9 mouse cellular contexts compared by ENCODE assay signal in the genomic region with DNA sequence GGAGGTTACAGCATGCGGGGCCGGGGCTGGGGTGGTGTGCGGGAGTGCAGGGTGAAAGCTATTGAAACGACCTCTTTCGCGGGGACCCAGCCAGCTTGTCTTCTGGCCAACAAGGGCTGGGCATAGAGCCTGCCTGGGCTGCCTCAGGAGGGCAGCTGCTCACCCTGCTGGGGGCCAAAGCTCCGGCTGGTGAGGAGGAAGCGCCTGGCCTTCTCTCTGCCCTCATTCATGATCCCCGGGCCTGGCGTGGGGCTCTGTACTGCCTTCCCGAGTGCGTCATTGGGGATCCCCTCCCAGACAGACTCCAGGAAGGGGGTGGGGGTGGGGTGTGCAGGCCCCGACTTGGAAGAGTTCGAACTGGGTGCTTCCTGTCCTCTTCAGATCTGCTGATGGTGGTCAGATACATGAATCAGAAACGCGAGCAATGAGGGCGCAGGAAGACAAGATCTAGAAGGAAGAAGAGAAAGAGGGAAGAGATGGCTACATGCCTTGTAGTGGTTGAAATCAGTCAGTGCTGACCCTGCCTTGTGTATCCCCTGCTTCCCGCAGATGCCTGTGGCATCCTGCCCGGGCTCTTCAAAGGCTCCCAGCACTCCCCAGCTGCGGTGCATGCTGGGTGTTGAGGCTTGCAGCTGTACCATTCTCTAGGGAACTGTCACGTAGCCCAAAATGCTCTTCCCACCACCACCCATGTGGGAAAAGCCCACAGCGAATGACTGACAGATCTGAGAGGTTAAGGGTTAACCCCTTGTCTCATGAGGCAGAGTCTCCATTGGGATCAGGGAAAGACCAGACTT. TPM values are rescaled to one million over a fixed set of nuclear protein-coding genes. Genes with fewer than 3 reads are reported as not detected.
DNase-seq lines count a peak whose midpoint lies in the region; ATAC-seq lines count a peak whose summit lies in the region.
"Had no signal": no experiment of that assay in that cellular context is flagged by ENCODE, and none has a peak within 500 bp of the region (broad histone marks: within the 10 kb centered on the region; RNA-seq: fewer than 3 reads in every experiment).

No protein-coding gene starts in this region.

- no peak overlapping the region for H3K4me3 ChIP-seq in hindbrain, embryonic 12.5 days
- no peak overlapping the region for H3K4me3 ChIP-seq in hindbrain, embryonic 10.5 days
- H3K4me3 ChIP-seq in forebrain, embryonic 15.5 days: no peak overlapping the region
- H3K4me3 ChIP-seq in intestine, embryonic 16.5 days (ENCODE audit: low read length): no peak overlapping the region

- no peaks in the 10 kb centered on the region for H3K36me3 ChIP-seq in hindbrain, embryonic 12.5 days
- no peaks in the 10 kb centered on the region for H3K36me3 ChIP-seq in hindbrain, embryonic 10.5 days
- no peaks in the 10 kb centered on the region for H3K36me3 ChIP-seq in forebrain, embryonic 15.5 days
- no peaks in the 10 kb centered on the region for H3K36me3 ChIP-seq in intestine, embryonic 16.5 days (ENCODE audit: control insufficient read depth, insufficient read depth, low read length)

- H3K4me1 ChIP-seq in hindbrain, embryonic 12.5 days: peaks cover 8% of the 10 kb centered on the region
- peaks cover 15% of the 10 kb centered on the region for H3K4me1 ChIP-seq in hindbrain, embryonic 10.5 days (replicated peaks)
- H3K4me1 ChIP-seq in forebrain, embryonic 15.5 days: peaks cover 12% of the 10 kb centered on the region
- no peaks in the 10 kb centered on the region; the same call in 1 of the 2 replicates for H3K4me1 ChIP-seq in intestine, embryonic 16.5 days (ENCODE audit: control insufficient read depth, insufficient read depth, low read length)

- no peak overlapping the region for H3K27ac ChIP-seq in hindbrain, embryonic 12.5 days
- H3K27ac ChIP-seq in hindbrain, embryonic 10.5 days: no peak overlapping the region
- peak overlapping the region; percentile 44; the same call in 1 of the 2 replicates for H3K27ac ChIP-seq in forebrain, embryonic 15.5 days (replicated peaks)
- no peak overlapping the region for H3K27ac ChIP-seq in intestine, embryonic 16.5 days (ENCODE audit: low read length)

- no peak for DNase-seq in hindbrain, embryonic 10.5 days (ENCODE audit: low spot score)
- peak; percentile 46 for DNase-seq in NIH3T3 (ENCODE audit: low read depth)
- peak; percentile 39 for DNase-seq in right cerebral cortex, postnatal 14 days
- no peak for DNase-seq in spleen, adult 12 weeks (ENCODE audit: low spot score)
- no peak for DNase-seq in thymus, postnatal 0 days (ENCODE audit: low spot score)

- H3K9me3 ChIP-seq in hindbrain, embryonic 12.5 days (replicated peaks): no peaks in the 10 kb centered on the region
- H3K9me3 ChIP-seq in hindbrain, embryonic 10.5 days: no peaks in the 10 kb centered on the region
- H3K9me3 ChIP-seq in forebrain, embryonic 15.5 days: no peaks in the 10 kb centered on the region
- no peaks in the 10 kb centered on the region for H3K9me3 ChIP-seq in intestine, embryonic 16.5 days (ENCODE audit: control insufficient read depth, low read length)

- 0 out of 2 replicates have a peak, but pooled peaks have one; percentile 38 for ATAC-seq in hindbrain, embryonic 12.5 days (ENCODE audit: low FRiP score)
- peak; percentile 90 for ATAC-seq in forebrain, embryonic 15.5 days (replicated peaks)
- peak; percentile 56; the same call in 1 of the 2 replicates for ATAC-seq in intestine, embryonic 16.5 days

- 28% methylated on average over 22 of the region's 22 CpGs for WGBS in hindbrain, embryonic 12.5 days
- 27% methylated on average over 22 of the region's 22 CpGs for WGBS in hindbrain, embryonic 10.5 days
- WGBS in forebrain, embryonic 15.5 days: 26% methylated on average over 22 of the region's 22 CpGs
- 24% methylated on average over 22 of the region's 22 CpGs for WGBS in intestine, embryonic 16.5 days

- H3K9ac ChIP-seq in hindbrain, embryonic 12.5 days: no peak overlapping the region
- H3K9ac ChIP-seq in forebrain, embryonic 15.5 days (replicated peaks): 0 out of 2 replicates have a peak overlapping the region, but pooled peaks have one; percentile 4
- peak overlapping the region; percentile 1; the same call in 1 of the 2 replicates for H3K9ac ChIP-seq in intestine, embryonic 16.5 days (ENCODE audit: low read depth, low read length)

- no peaks in the 10 kb centered on the region; the same call in 1 of the 2 replicates for H3K27me3 ChIP-seq in hindbrain, embryonic 12.5 days
- H3K27me3 ChIP-seq in hindbrain, embryonic 10.5 days (ENCODE audit: insufficient read depth, poor library complexity, severe bottlenecking): peaks cover 8% of the 10 kb centered on the region; the same call in 1 of the 2 replicates
- no peaks in the 10 kb centered on the region for H3K27me3 ChIP-seq in forebrain, embryonic 15.5 days
- no peaks in the 10 kb centered on the region; the same call in 1 of the 2 replicates for H3K27me3 ChIP-seq in intestine, embryonic 16.5 days (replicated peaks; ENCODE audit: control insufficient read depth, insufficient read depth, low read length)

- 0 out of 2 replicates have a peak overlapping the region, but pooled peaks have one; percentile 13 for H3K4me2 ChIP-seq in hindbrain, embryonic 12.5 days (replicated peaks)
- 0 out of 2 replicates have a peak overlapping the region, but pooled peaks have one; percentile 21 for H3K4me2 ChIP-seq in forebrain, embryonic 15.5 days (replicated peaks)
- peak overlapping the region; percentile 23 for H3K4me2 ChIP-seq in intestine, embryonic 16.5 days (ENCODE audit: low read depth, low read length)

RNA-seq across cellular contexts. Expression of a gene that starts 9.5 kb away (rescaled TPM):
- 23.9 and 28.8 TPM in 2 replicates for polyA plus RNA-seq in hindbrain, embryonic 12.5 days (2016; fragmentation: Nextera tagmentation; extraction: Ambion mirVana)
- polyA plus RNA-seq in hindbrain, embryonic 10.5 days (2016; fragmentation: Nextera tagmentation; extraction: Ambion mirVana): 7.2 and 28.1 TPM in 2 replicates
- polyA plus RNA-seq in forebrain, embryonic 15.5 days (2015; fragmentation: Nextera tagmentation; extraction: Ambion mirVana): 79.6 and 85.9 TPM in 2 replicates
- not detected in 2 replicates for polyA plus RNA-seq in intestine, embryonic 16.5 days (2015; fragmentation: Nextera tagmentation; extraction: Ambion mirVana)
- 1.3 and 1.4 TPM in 2 replicates for polyA plus RNA-seq in thymus, postnatal 0 days (2015; fragmentation: Nextera tagmentation; extraction: Ambion mirVana)
- polyA plus RNA-seq: liver, embryonic 16.5 days had no signal

RNA-seq across cellular contexts. Expression of a gene that starts 37.9 kb away (rescaled TPM):
- 10.5 and 11.3 TPM in 2 replicates for polyA plus RNA-seq in hindbrain, embryonic 12.5 days (2016; fragmentation: Nextera tagmentation; extraction: Ambion mirVana)
- polyA plus RNA-seq in hindbrain, embryonic 10.5 days (2016; fragmentation: Nextera tagmentation; extraction: Ambion mirVana): 9.6 and 12.3 TPM in 2 replicates
- polyA plus RNA-seq in forebrain, embryonic 15.5 days (2015; fragmentation: Nextera tagmentation; extraction: Ambion mirVana): 12.9 and 13.4 TPM in 2 replicates
- 7.4 and 8.0 TPM in 2 replicates for polyA plus RNA-seq in intestine, embryonic 16.5 days (2015; fragmentation: Nextera tagmentation; extraction: Ambion mirVana)
- 6.9 and 7.6 TPM in 2 replicates for polyA plus RNA-seq in thymus, postnatal 0 days (2015; fragmentation: Nextera tagmentation; extraction: Ambion mirVana)

Comparison
In these comparisons a context has a peak if more than half of its experiments do, and no peak if none do; other contexts are left out.
1. ATAC-seq: peak in every context shown above with its lines; median percentile 90 in forebrain, embryonic 15.5 days; 56 in intestine, embryonic 16.5 days; 38 in hindbrain, embryonic 12.5 days.
2. DNase-seq: peak in NIH3T3 (single experiment) and right cerebral cortex, postnatal 14 days (single experiment); none in hindbrain, embryonic 10.5 days (single experiment), spleen, adult 12 weeks (single experiment) and thymus, postnatal 0 days (single experiment).
3. Peak in every context shown above with its lines, with median percentiles within 50 percentile points of each other: H3K4me2 ChIP-seq.